Mouse (Mus musculus): ENCODE results near the gene Gm9857. TPM values are rescaled to one million over a fixed set of nuclear protein-coding genes. Genes with fewer than 3 reads are reported as not detected.

Gene Gm9857
- polyA plus RNA-seq, 1 experiment from 2014 or later = not detected

DNA sequence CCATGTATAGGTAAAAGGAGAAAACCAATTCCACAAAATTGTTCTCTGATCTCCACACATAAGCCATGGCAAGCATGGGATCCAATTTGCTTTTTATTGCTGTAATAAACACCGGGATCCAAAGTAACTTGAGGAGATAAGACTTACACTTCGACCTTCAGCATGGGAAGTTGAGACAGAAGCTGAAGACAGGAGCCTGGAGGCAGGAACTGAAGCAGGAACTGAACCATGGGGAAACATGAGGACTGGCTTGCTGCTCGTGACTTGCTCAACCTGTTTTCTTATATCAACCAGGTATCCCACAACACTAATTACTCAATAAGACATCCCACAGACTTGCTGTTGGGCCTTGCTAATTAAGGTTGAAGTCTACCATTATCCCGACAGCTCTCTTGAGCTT lies 47.3 kb downstream of the Gm9857 start:
- Histone ChIP-seq H3K4me3 (no peak overlapping the region), H3K9me3 (no peaks in the 10 kb centered on the region), H3K27me3 (replicated peaks) (no peaks in the 10 kb centered on the region), H3K4me1 (no peaks in the 10 kb centered on the region), H3K36me3 (no peaks in the 10 kb centered on the region), H3K4me2 (replicated peaks) (no peak overlapping the region), H3K27ac (no peak overlapping the region), H3K9ac (no peak overlapping the region)
- ATAC-seq (ENCODE audit: low FRiP score, low read depth) = no peak
- WGBS = 67% methylated on average over 4 of the region's 4 CpGs

DNA sequence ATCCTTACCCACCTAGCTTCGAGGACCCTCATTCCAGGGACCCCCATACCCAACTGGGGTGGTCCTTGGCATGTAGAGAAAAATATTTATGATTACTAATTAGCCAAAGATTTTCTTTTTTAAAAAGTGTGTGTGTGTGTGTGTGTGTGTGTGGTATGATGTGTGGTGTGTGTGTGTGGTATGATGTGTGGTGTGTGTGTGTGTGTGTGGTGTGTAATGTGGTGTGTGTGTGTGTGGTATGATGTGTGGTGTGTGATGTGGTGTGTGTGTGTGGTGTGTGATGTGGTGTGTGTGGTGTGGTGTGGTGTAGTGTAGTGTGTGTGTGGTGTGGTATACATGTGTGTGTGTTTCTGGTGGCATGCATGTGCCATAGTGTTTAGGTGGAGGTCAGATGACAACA lies 48.2 kb downstream of the Gm9857 start:
- no peak for ATAC-seq (ENCODE audit: low FRiP score, low read depth)
- Histone ChIP-seq H3K9ac (no peak overlapping the region), H3K4me3 (no peak overlapping the region), H3K27me3 (replicated peaks) (no peaks in the 10 kb centered on the region), H3K4me2 (replicated peaks) (no peak overlapping the region), H3K36me3 (no peaks in the 10 kb centered on the region), H3K9me3 (no peaks in the 10 kb centered on the region), H3K27ac (no peak overlapping the region), H3K4me1 (0 out of 2 replicates have a peak, but pooled peaks cover 3% of the 10 kb centered on the region)
- WGBS = 95% methylated on average over 1 of the region's 1 CpGs

Other genes starting within 250 kb of the Gm9857 start
- 83.7 and 83.9 TPM in 2 replicates for gene Gpsm2, start 218.1 kb downstream of the Gm9857 start, polyA plus RNA-seq (2016; fragmentation: Nextera tagmentation; extraction: Ambion mirVana)
- 0.08 and 0.09 TPM in 2 replicates for gene Aknad1, start 200.8 kb downstream of the Gm9857 start, polyA plus RNA-seq (2016; fragmentation: Nextera tagmentation; extraction: Ambion mirVana)
- gene Stxbp3, start 99.9 kb downstream of the Gm9857 start, polyA plus RNA-seq (2016; fragmentation: Nextera tagmentation; extraction: Ambion mirVana) = 21.0 and 21.4 TPM in 2 replicates
- 0.05 TPM in 1 of 2 replicates, not detected in the other for gene Fndc7, start 50.4 kb downstream of the Gm9857 start, polyA plus RNA-seq (2016; fragmentation: Nextera tagmentation; extraction: Ambion mirVana)
- gene Prpf38b, start 28.7 kb downstream of the Gm9857 start, polyA plus RNA-seq (2016; fragmentation: Nextera tagmentation; extraction: Ambion mirVana) = 76.6 and 78.9 TPM in 2 replicates
- gene Henmt1, start 572 bp downstream of the Gm9857 start, polyA plus RNA-seq (2016; fragmentation: Nextera tagmentation; extraction: Ambion mirVana) = 0.71 and 0.74 TPM in 2 replicates
- gene Fam102b, start 87.2 kb upstream of the Gm9857 start, polyA plus RNA-seq (2016; fragmentation: Nextera tagmentation; extraction: Ambion mirVana) = 22.0 and 27.5 TPM in 2 replicates
- gene Slc25a54, start 140.0 kb upstream of the Gm9857 start, polyA plus RNA-seq (2016; fragmentation: Nextera tagmentation; extraction: Ambion mirVana) = not detected in 2 replicates
- gene Slc25a24, start 182.7 kb upstream of the Gm9857 start, polyA plus RNA-seq (2016; fragmentation: Nextera tagmentation; extraction: Ambion mirVana) = 21.0 and 24.2 TPM in 2 replicates

Data from neural tube, embryonic 12.5 days (tissue).